Mouse (Mus musculus): ENCODE data around the gene Prss22. TPM values are rescaled to one million over a fixed set of nuclear protein-coding genes. Genes with fewer than 3 reads are reported as not detected.

The Prss22 gene
- polyA plus RNA-seq, 2 experiments: not detected

- no peak overlapping the region for H3K4me3 ChIP-seq (ENCODE audit: insufficient read depth in 1 of 2, low read depth in 2 of 2, low read length in 2 of 2)
- H3K4me2 ChIP-seq (ENCODE audit: low read depth): no peak overlapping the region
- H3K27me3 ChIP-seq (ENCODE audit: control insufficient read depth, insufficient read depth, low read length): no peaks in the 10 kb centered on the region
- ATAC-seq (ENCODE audit: insufficient read depth) (no peak), DNase-seq (ENCODE audit: low read depth in 3 of 3, low spot score in 3 of 3) (no peak)
- H3K36me3 ChIP-seq (replicated peaks; ENCODE audit: control insufficient read depth, insufficient read depth, low read depth): no peaks in the 10 kb centered on the region
- no peaks in the 10 kb centered on the region for H3K4me1 ChIP-seq (replicated peaks; ENCODE audit: control insufficient read depth in 2 of 2, insufficient read depth in 2 of 2, low read length in 1 of 2)
- no peak overlapping the region for H3K9ac ChIP-seq (replicated peaks)
- 74% methylated on average over 14 of the region's 14 CpGs for WGBS (ENCODE audit: insufficient replicate concordance)
- no peaks in the 10 kb centered on the region for H3K9me3 ChIP-seq (ENCODE audit: control insufficient read depth, low read length)
- no peak for TF ChIP-seq EP300 (IDR thresholded peaks at IDR 0.05; ENCODE audit: low read depth)
- no peak overlapping the region for H3K27ac ChIP-seq
Observed at GRCm38 (mm10) chr17:24004071-24004665, 6.3 kb upstream of the Prss22 start.

GRCm38 (mm10) chr17:24000404-24000803 is 2.5 kb upstream of the Prss22 start:
- Histone ChIP-seq H3K4me1 (replicated peaks; ENCODE audit: control insufficient read depth in 2 of 2, insufficient read depth in 2 of 2, low read length in 1 of 2) (no peaks in the 10 kb centered on the region), H3K4me3 (ENCODE audit: insufficient read depth in 1 of 2, low read depth in 2 of 2, low read length in 2 of 2) (no peak overlapping the region), H3K27me3 (ENCODE audit: control insufficient read depth, insufficient read depth, low read length) (no peaks in the 10 kb centered on the region), H3K9me3 (ENCODE audit: control insufficient read depth, low read length) (no peaks in the 10 kb centered on the region), H3K27ac (no peak overlapping the region), H3K4me2 (ENCODE audit: low read depth) (no peak overlapping the region), H3K9ac (replicated peaks) (no peak overlapping the region), H3K36me3 (replicated peaks; ENCODE audit: control insufficient read depth, insufficient read depth, low read depth) (no peaks in the 10 kb centered on the region)
- no peak for TF ChIP-seq CTCF (IDR thresholded peaks at IDR 0.05; ENCODE audit: low read depth)
- TF ChIP-seq EP300 (IDR thresholded peaks at IDR 0.05; ENCODE audit: low read depth): no peak
- WGBS (ENCODE audit: insufficient replicate concordance): 28% methylated on average over 5 of the region's 5 CpGs
- ATAC-seq (ENCODE audit: insufficient read depth) (no peak), DNase-seq (ENCODE audit: low read depth in 3 of 3, low spot score in 3 of 3) (no peak)

GRCm38 (mm10) chr17:23998383-23998782 is 483 bp upstream of the Prss22 start:
- TF ChIP-seq CTCF (IDR thresholded peaks at IDR 0.05; ENCODE audit: low read depth): no peak
- no peak overlapping the region for H3K4me2 ChIP-seq (ENCODE audit: low read depth)
- H3K4me3 ChIP-seq (ENCODE audit: insufficient read depth in 1 of 2, low read depth in 2 of 2, low read length in 2 of 2): no peak overlapping the region
- ATAC-seq (ENCODE audit: insufficient read depth) (no peak), DNase-seq (ENCODE audit: low read depth in 3 of 3, low spot score in 3 of 3) (no peak)
- no peaks in the 10 kb centered on the region for H3K4me1 ChIP-seq (replicated peaks; ENCODE audit: control insufficient read depth in 2 of 2, insufficient read depth in 2 of 2, low read length in 1 of 2)
- H3K27ac ChIP-seq: no peak overlapping the region
- WGBS (ENCODE audit: insufficient replicate concordance): 36% methylated on average over 6 of the region's 6 CpGs
- H3K9ac ChIP-seq (replicated peaks): no peak overlapping the region
- H3K9me3 ChIP-seq (ENCODE audit: control insufficient read depth, low read length): no peaks in the 10 kb centered on the region
- no peaks in the 10 kb centered on the region for H3K27me3 ChIP-seq (ENCODE audit: control insufficient read depth, insufficient read depth, low read length)
- H3K36me3 ChIP-seq (replicated peaks; ENCODE audit: control insufficient read depth, insufficient read depth, low read depth): no peaks in the 10 kb centered on the region

- 24% methylated on average over 1 of the region's 1 CpGs for WGBS (ENCODE audit: insufficient replicate concordance)
- no peak for DNase-seq (ENCODE audit: low read depth in 3 of 3, low spot score in 3 of 3)
- 0 out of 4 replicates have a peak, but pooled peaks cover 0 to 2% of the 10 kb centered on the region in 2 experiments for H3K4me1 ChIP-seq (replicated peaks; ENCODE audit: control insufficient read depth in 2 of 2, insufficient read depth in 2 of 2, low read length in 1 of 2)
Observed at GRCm38 (mm10) chr17:23995421-23995820, 2.5 kb downstream of the Prss22 start.

GRCm38 (mm10) chr17:23994667-23995066 is 3.2 kb downstream of the Prss22 start:
- Histone ChIP-seq H3K9ac (replicated peaks) (no peak overlapping the region), H3K4me1 (replicated peaks; ENCODE audit: control insufficient read depth in 2 of 2, insufficient read depth in 2 of 2, low read length in 1 of 2) (0 out of 4 replicates have a peak, but pooled peaks cover 0 to 2% of the 10 kb centered on the region in 2 experiments), H3K27me3 (ENCODE audit: control insufficient read depth, insufficient read depth, low read length) (no peaks in the 10 kb centered on the region), H3K4me2 (ENCODE audit: low read depth) (no peak overlapping the region), H3K27ac (no peak overlapping the region), H3K4me3 (ENCODE audit: insufficient read depth in 1 of 2, low read depth in 2 of 2, low read length in 2 of 2) (no peak overlapping the region), H3K36me3 (replicated peaks; ENCODE audit: control insufficient read depth, insufficient read depth, low read depth) (no peaks in the 10 kb centered on the region), H3K9me3 (ENCODE audit: control insufficient read depth, low read length) (no peaks in the 10 kb centered on the region)
- 55% methylated on average over 7 of the region's 7 CpGs for WGBS (ENCODE audit: insufficient replicate concordance)
- no peak for DNase-seq (ENCODE audit: low read depth in 3 of 3, low spot score in 3 of 3)
- no peak for ATAC-seq (ENCODE audit: insufficient read depth)
- no peak for TF ChIP-seq CTCF (IDR thresholded peaks at IDR 0.05; ENCODE audit: low read depth)
- no peak for TF ChIP-seq EP300 (IDR thresholded peaks at IDR 0.05; ENCODE audit: low read depth)

More at GRCm38 (mm10) chr17:23995421-23995820, 2.5 kb downstream of the Prss22 start:
- Histone ChIP-seq H3K9ac (replicated peaks) (no peak overlapping the region), H3K27ac (no peak overlapping the region), H3K4me3 (ENCODE audit: insufficient read depth in 1 of 2, low read depth in 2 of 2, low read length in 2 of 2) (no peak overlapping the region), H3K36me3 (replicated peaks; ENCODE audit: control insufficient read depth, insufficient read depth, low read depth) (no peaks in the 10 kb centered on the region), H3K4me2 (ENCODE audit: low read depth) (no peak overlapping the region), H3K27me3 (ENCODE audit: control insufficient read depth, insufficient read depth, low read length) (no peaks in the 10 kb centered on the region), H3K9me3 (ENCODE audit: control insufficient read depth, low read length) (no peaks in the 10 kb centered on the region)
- TF ChIP-seq CTCF (IDR thresholded peaks at IDR 0.05; ENCODE audit: low read depth) (no peak), EP300 (IDR thresholded peaks at IDR 0.05; ENCODE audit: low read depth) (no peak)
- no peak for ATAC-seq (ENCODE audit: insufficient read depth)

Data from liver, embryonic 14.5 days (tissue).